Mouse (Mus musculus): ENCODE data around the gene St6galnac1. TPM values are rescaled to one million over a fixed set of nuclear protein-coding genes. Genes with fewer than 3 reads are reported as not detected.
"Not testable (repeated sequence)": the region's sequence is repeated elsewhere in the genome, so short reads cannot be mapped to it uniquely, and the experiment has no call there.

St6galnac1 gene
- total RNA-seq (2014; rRNA removed) = not detected in 2 replicates
- polyA plus RNA-seq (2015; fragmentation: Nextera tagmentation; extraction: Ambion mirVana) = not detected in 2 replicates

- DNase-seq (ENCODE audit: low spot score) (no peak), ATAC-seq (ENCODE audit: low FRiP score) (no peak)
- Histone ChIP-seq H3K36me3 (ENCODE audit: insufficient read depth, low read length) (no peaks in the 10 kb centered on the region), H3K27ac (ENCODE audit: low read depth, low read length) (no peak within 1 kb of the TSS), H3K4me2 (ENCODE audit: low read depth, low read length, poor library complexity, severe bottlenecking) (no peak within 1 kb of the TSS), H3K9me3 (ENCODE audit: low read length) (no peaks in the 10 kb centered on the region), H3K9ac (replicated peaks; ENCODE audit: low read length, poor library complexity, severe bottlenecking) (no peak within 1 kb of the TSS), H3K27me3 (ENCODE audit: insufficient read depth, low read length) (no peaks in the 10 kb centered on the region), H3K4me1 (ENCODE audit: insufficient read depth, low read length) (no peaks in the 10 kb centered on the region), H3K4me3 (ENCODE audit: low read depth, low read length) (no peak within 1 kb of the TSS)
- 91% methylated on average over 7 of the region's 7 CpGs for WGBS
- TF ChIP-seq CTCF (IDR thresholded peaks at IDR 0.05) = no peak
Observed at GRCm38 (mm10) chr11:116775407-116775806, at the start of gene St6galnac1. Gene St6galnac1 (minus strand): TSS chr11:116775507.

- not testable (repeated sequence) for H3K27me3 ChIP-seq (ENCODE audit: insufficient read depth, low read length); H3K9ac ChIP-seq (replicated peaks; ENCODE audit: low read length, poor library complexity, severe bottlenecking); DNase-seq (ENCODE audit: low spot score); H3K36me3 ChIP-seq (ENCODE audit: insufficient read depth, low read length); H3K9me3 ChIP-seq (ENCODE audit: low read length); ATAC-seq (ENCODE audit: low FRiP score); H3K27ac ChIP-seq (ENCODE audit: low read depth, low read length); H3K4me1 ChIP-seq (ENCODE audit: insufficient read depth, low read length); H3K4me2 ChIP-seq (ENCODE audit: low read depth, low read length, poor library complexity, severe bottlenecking); H3K4me3 ChIP-seq (ENCODE audit: low read depth, low read length)
- WGBS = 96% methylated on average over 10 of the region's 10 CpGs
Observed at GRCm38 (mm10) chr11:116823885-116824284, 48.6 kb upstream of the St6galnac1 start.

GRCm38 (mm10) chr11:116823255-116823654, 47.9 kb upstream of the St6galnac1 start:
- Histone ChIP-seq H3K9ac (replicated peaks; ENCODE audit: low read length, poor library complexity, severe bottlenecking) (no peak overlapping the region), H3K27ac (ENCODE audit: low read depth, low read length) (no peak overlapping the region), H3K4me1 (ENCODE audit: insufficient read depth, low read length) (peaks cover 3% of the 10 kb centered on the region; the same call in 1 of the 2 replicates), H3K4me2 (ENCODE audit: low read depth, low read length, poor library complexity, severe bottlenecking) (no peak overlapping the region), H3K4me3 (ENCODE audit: low read depth, low read length) (no peak overlapping the region), H3K36me3 (ENCODE audit: insufficient read depth, low read length) (no peaks in the 10 kb centered on the region), H3K27me3 (ENCODE audit: insufficient read depth, low read length) (no peaks in the 10 kb centered on the region), H3K9me3 (ENCODE audit: low read length) (no peaks in the 10 kb centered on the region)
- DNase-seq (ENCODE audit: low spot score) (no peak), ATAC-seq (ENCODE audit: low FRiP score) (no peak)
- TF ChIP-seq CTCF (IDR thresholded peaks at IDR 0.05) = no peak
- 96% methylated on average over 2 of the region's 2 CpGs for WGBS

- H3K27me3 ChIP-seq (ENCODE audit: insufficient read depth, low read length) = no peaks in the 10 kb centered on the region
- H3K4me1 ChIP-seq (ENCODE audit: insufficient read depth, low read length) = peaks cover 2% of the 10 kb centered on the region; the same call in 1 of the 2 replicates
- ATAC-seq (ENCODE audit: low FRiP score) = no peak
- no peak overlapping the region for H3K4me2 ChIP-seq (ENCODE audit: low read depth, low read length, poor library complexity, severe bottlenecking)
- no peak for TF ChIP-seq CTCF (IDR thresholded peaks at IDR 0.05)
- no peak for DNase-seq (ENCODE audit: low spot score)
- no peak overlapping the region for H3K27ac ChIP-seq (ENCODE audit: low read depth, low read length)
- no peak overlapping the region for H3K9ac ChIP-seq (replicated peaks; ENCODE audit: low read length, poor library complexity, severe bottlenecking)
- WGBS = 77% methylated on average over 10 of the region's 10 CpGs
- H3K9me3 ChIP-seq (ENCODE audit: low read length) = no peaks in the 10 kb centered on the region
- no peak overlapping the region for H3K4me3 ChIP-seq (ENCODE audit: low read depth, low read length)
- no peaks in the 10 kb centered on the region for H3K36me3 ChIP-seq (ENCODE audit: insufficient read depth, low read length)
Observed at GRCm38 (mm10) chr11:116822626-116823025, 47.3 kb upstream of the St6galnac1 start.

GRCm38 (mm10) chr11:116822215-116822614, 46.9 kb upstream of the St6galnac1 start:
- H3K4me3 ChIP-seq (ENCODE audit: low read depth, low read length) = no peak overlapping the region
- DNase-seq (ENCODE audit: low spot score) (no peak), ATAC-seq (ENCODE audit: low FRiP score) (no peak)
- H3K36me3 ChIP-seq (ENCODE audit: insufficient read depth, low read length) = no peaks in the 10 kb centered on the region
- no peak overlapping the region for H3K9ac ChIP-seq (replicated peaks; ENCODE audit: low read length, poor library complexity, severe bottlenecking)
- no peaks in the 10 kb centered on the region for H3K27me3 ChIP-seq (ENCODE audit: insufficient read depth, low read length)
- H3K4me2 ChIP-seq (ENCODE audit: low read depth, low read length, poor library complexity, severe bottlenecking) = no peak overlapping the region
- H3K27ac ChIP-seq (ENCODE audit: low read depth, low read length) = no peak overlapping the region
- WGBS = 43% methylated on average over 10 of the region's 10 CpGs
- H3K9me3 ChIP-seq (ENCODE audit: low read length) = no peaks in the 10 kb centered on the region
- no peak for TF ChIP-seq CTCF (IDR thresholded peaks at IDR 0.05)
- no peaks in the 10 kb centered on the region for H3K4me1 ChIP-seq (ENCODE audit: insufficient read depth, low read length)

GRCm38 (mm10) chr11:116821057-116821940, 46.0 kb upstream of the St6galnac1 start:
- Histone ChIP-seq H3K4me2 (ENCODE audit: low read depth, low read length, poor library complexity, severe bottlenecking) (no peak overlapping the region), H3K27me3 (ENCODE audit: insufficient read depth, low read length) (no peaks in the 10 kb centered on the region), H3K4me1 (ENCODE audit: insufficient read depth, low read length) (no peaks in the 10 kb centered on the region), H3K27ac (ENCODE audit: low read depth, low read length) (no peak overlapping the region), H3K4me3 (ENCODE audit: low read depth, low read length) (no peak overlapping the region), H3K9me3 (ENCODE audit: low read length) (no peaks in the 10 kb centered on the region), H3K36me3 (ENCODE audit: insufficient read depth, low read length) (no peaks in the 10 kb centered on the region), H3K9ac (replicated peaks; ENCODE audit: low read length, poor library complexity, severe bottlenecking) (0 out of 2 replicates have a peak overlapping the region, but pooled peaks have one; percentile 8)
- TF ChIP-seq CTCF (IDR thresholded peaks at IDR 0.05) = no peak
- ATAC-seq (ENCODE audit: low FRiP score) = no peak
- 48% methylated on average over 13 of the region's 13 CpGs for WGBS
- no peak for DNase-seq (ENCODE audit: low spot score)
